24 mouse cellular contexts compared by ENCODE assay signal in the genomic region with DNA sequence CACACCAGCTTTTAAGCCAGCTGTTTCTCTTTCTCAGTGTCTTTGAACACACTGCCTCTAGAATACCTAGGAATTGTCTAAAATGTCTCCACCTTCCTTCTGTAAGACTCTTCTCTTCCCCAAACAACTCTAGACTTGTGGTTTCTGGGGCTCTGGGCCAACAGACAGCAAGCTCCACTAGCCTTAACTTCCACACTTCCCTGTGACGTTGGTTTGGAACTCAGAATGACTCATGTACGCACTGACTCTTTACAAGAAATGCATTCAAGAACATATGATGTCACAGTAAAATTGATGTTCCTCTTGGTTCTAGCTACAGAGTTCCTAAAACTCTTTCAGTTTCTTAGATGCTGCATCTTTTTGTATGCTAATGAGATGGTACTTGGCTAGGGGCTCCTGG. TPM values are rescaled to one million over a fixed set of nuclear protein-coding genes. Genes with fewer than 3 reads are reported as not detected.
DNase-seq lines count a peak whose midpoint lies in the region; ATAC-seq and TF ChIP-seq lines count a peak whose summit lies in the region.
"Had no signal": no experiment of that assay in that cellular context is flagged by ENCODE, and none has a peak within 500 bp of the region (broad histone marks: within the 10 kb centered on the region; RNA-seq: fewer than 3 reads in every experiment).

No protein-coding gene starts in this region.

- peaks cover 3% of the 10 kb centered on the region; the same call in 1 of the 2 replicates for H3K4me1 ChIP-seq in testis, adult 2 months (ENCODE audit: control insufficient read depth, insufficient read depth, low read length)
- peaks cover 10% of the 10 kb centered on the region for H3K4me1 ChIP-seq in neural tube, embryonic 15.5 days
- H3K4me1 ChIP-seq: forebrain, embryonic 13.5 days; heart, embryonic 10.5 days had no signal

- DNase-seq in testis, postnatal 10 days (ENCODE audit: low spot score), result no peak
- DNase-seq in adrenal gland, postnatal 36 days, result no peak
- DNase-seq: adrenal gland, adult 2 months; B cell, adult 2 months; cerebellum, adult 11-12 months; cerebellum, adult 9-11 months; cerebellum, postnatal 36 days; forebrain, postnatal 0 days; gastrocnemius, adult 2 months; gastrocnemius, postnatal 25 days; heart, postnatal 14 days had no signal

- no peak overlapping the region for H3K9ac ChIP-seq in neural tube, embryonic 15.5 days (replicated peaks)
- H3K9ac ChIP-seq: forebrain, embryonic 13.5 days; forebrain, postnatal 0 days; hindbrain, embryonic 13.5 days had no signal

- TF ChIP-seq CTCF in testis, adult 2 months (IDR thresholded peaks at IDR 0.05; ENCODE audit: control insufficient read depth, insufficient read depth, insufficient replicate concordance, low read depth, low read length), result no peak

- TF ChIP-seq POLR2A in testis, adult 2 months (IDR thresholded peaks at IDR 0.05; ENCODE audit: control insufficient read depth, low read depth, low read length), result no peak

- H3K27ac ChIP-seq in testis, adult 2 months (ENCODE audit: control insufficient read depth, insufficient read depth, low read depth, low read length), result no peak overlapping the region
- H3K27ac ChIP-seq in neural tube, embryonic 15.5 days (replicated peaks), result no peak overlapping the region
- H3K27ac ChIP-seq: embryonic facial prominence, embryonic 10.5 days; forebrain, embryonic 13.5 days; gastrocnemius, adult 2 months; heart, embryonic 10.5 days; hindbrain, embryonic 13.5 days; hindbrain, postnatal 0 days had no signal

- peak overlapping the region; percentile 73 for H3K4me3 ChIP-seq in testis, adult 2 months (ENCODE audit: control insufficient read depth, low read depth, low read length)
- H3K4me3 ChIP-seq in neural tube, embryonic 15.5 days (replicated peaks), result no peak overlapping the region
- H3K4me3 ChIP-seq: embryonic facial prominence, embryonic 10.5 days; forebrain, embryonic 13.5 days; gastrocnemius, adult 2 months; heart, embryonic 10.5 days; hindbrain, embryonic 13.5 days had no signal

- peak; percentile 59 for ATAC-seq in common myeloid progenitor, adult 5-6 weeks (replicated peaks; ENCODE audit: low read depth, poor library complexity, severe bottlenecking)
- ATAC-seq in monocyte, adult 5-6 weeks (replicated peaks; ENCODE audit: insufficient number of reproducible peaks, low FRiP score, low TSS enrichment, poor library complexity, severe bottlenecking), result peak; percentile 62
- ATAC-seq in neural tube, embryonic 15.5 days (ENCODE audit: low FRiP score), result no peak
- ATAC-seq: activated CD4-positive, CD25-positive, alpha-beta regulatory T cell, adult 4 months; CD4-positive, CD25-positive, alpha-beta regulatory T cell, adult 4 months; forebrain, embryonic 13.5 days; forebrain, postnatal 0 days; hindbrain, postnatal 0 days; Patski had no signal

- H3K27me3 ChIP-seq in testis, adult 2 months (ENCODE audit: control insufficient read depth, insufficient read depth, low read length), result no peaks in the 10 kb centered on the region
- H3K27me3 ChIP-seq in neural tube, embryonic 15.5 days (replicated peaks), result no peaks in the 10 kb centered on the region
- H3K27me3 ChIP-seq: forebrain, embryonic 13.5 days; hindbrain, embryonic 13.5 days; Patski had no signal

- no peaks in the 10 kb centered on the region for H3K36me3 ChIP-seq in testis, adult 2 months (ENCODE audit: control insufficient read depth, insufficient read depth, low read length)
- H3K36me3 ChIP-seq in neural tube, embryonic 15.5 days, result no peaks in the 10 kb centered on the region
- H3K36me3 ChIP-seq: embryonic facial prominence, embryonic 10.5 days; G1E; heart, embryonic 10.5 days; hindbrain, embryonic 13.5 days had no signal

- 84% methylated on average over 2 of the region's 2 CpGs for WGBS in neural tube, embryonic 15.5 days

- no peak overlapping the region for H3K4me2 ChIP-seq in neural tube, embryonic 15.5 days
- H3K4me2 ChIP-seq: forebrain, embryonic 13.5 days; hindbrain, embryonic 13.5 days had no signal

- no peaks in the 10 kb centered on the region for H3K9me3 ChIP-seq in neural tube, embryonic 15.5 days (replicated peaks)
- H3K9me3 ChIP-seq: embryonic facial prominence, embryonic 10.5 days; forebrain, embryonic 13.5 days; G1E; heart, embryonic 10.5 days; hindbrain, embryonic 13.5 days had no signal

RNA-seq across cellular contexts. Expression of a gene that starts 22.6 kb away (rescaled TPM):
- 74.6 and 82.5 TPM in 2 replicates for polyA plus RNA-seq in testis, adult 2 months (2012; rRNA removed)
- total RNA-seq in common myeloid progenitor, adult 5-6 weeks (2017), result 56.3 and 72.4 TPM in 2 replicates
- total RNA-seq in monocyte, adult 5-6 weeks (2017), result 36.3 to 81.8 TPM (median 81.6 TPM) in 3 replicates
- total RNA-seq in adrenal gland, postnatal 36 days (2021), result 10 to 100 TPM; 35.8 to 41.9 TPM
- 67.4 and 72.5 TPM in 2 replicates for polyA plus RNA-seq in neural tube, embryonic 15.5 days (2015; fragmentation: Nextera tagmentation; extraction: Ambion mirVana)

RNA-seq across cellular contexts. Expression of a gene that starts 22.6 kb away (rescaled TPM):
- 42.8 and 46.5 TPM in 2 replicates for polyA plus RNA-seq in testis, adult 2 months (2012; rRNA removed)
- 37.3 and 68.3 TPM in 2 replicates for total RNA-seq in common myeloid progenitor, adult 5-6 weeks (2017)
- total RNA-seq in monocyte, adult 5-6 weeks (2017), result 23.8 to 64.8 TPM (median 30.9 TPM) in 3 replicates
- 10 to 100 TPM; 69.9 to 72.4 TPM for total RNA-seq in adrenal gland, postnatal 36 days (2021)
- polyA plus RNA-seq in neural tube, embryonic 15.5 days (2015; fragmentation: Nextera tagmentation; extraction: Ambion mirVana), result 123 and 131 TPM in 2 replicates
